Mouse (Mus musculus) frontal cortex, postnatal 36 days (tissue): ENCODE measurements at regions not wholly inside any gene's neighbourhood (a gene's known extent, or its start where the extent isn't known, plus 50 kb on each side); places are given as distances from the start of the nearest gene placed in this dataset.

Experiments
- DNase-seq, 2 experiments: peaks; one replicate each; pipeline ENCODE4 v3.0.0; 2022; ENCODE audit warnings: low spot score in 2 of 2

- no peak for DNase-seq
Measured at GRCm38 (mm10) chr2:128431751-128432150, 159.3 kb upstream of the Spdye4c start.

- DNase-seq = no peak
Measured at GRCm38 (mm10) chr2:128432741-128433140, 158.3 kb upstream of the Spdye4c start.

- no peak for DNase-seq
Measured at GRCm38 (mm10) chr2:128433553-128434081, 157.4 kb upstream of the Spdye4c start.

- DNase-seq = no peak
Measured at GRCm38 (mm10) chr2:128434200-128434977, 156.6 kb upstream of the Spdye4c start.

- no peak for DNase-seq
Measured at GRCm38 (mm10) chr2:128436378-128436777, 154.6 kb upstream of the Spdye4c start.

- no peak for DNase-seq
Measured at GRCm38 (mm10) chr2:128437698-128438097, 153.3 kb upstream of the Spdye4c start.

GRCm38 (mm10) chr2:128438161-128438822 is 152.7 kb upstream of the Spdye4c start:
- DNase-seq = no peak

- no peak for DNase-seq
Measured at GRCm38 (mm10) chr2:128438897-128439296, 152.1 kb upstream of the Spdye4c start.

- DNase-seq = no peak
Measured at GRCm38 (mm10) chr2:128444599-128445011, 146.4 kb upstream of the Spdye4c start.

- DNase-seq = no peak
Measured at GRCm38 (mm10) chr2:128445443-128445842, 145.6 kb upstream of the Spdye4c start.

GRCm38 (mm10) chr2:128449294-128449693 is 141.7 kb upstream of the Spdye4c start:
- no peak for DNase-seq

- no peak for DNase-seq
Measured at GRCm38 (mm10) chr2:128450045-128450444, 141.0 kb upstream of the Spdye4c start.

GRCm38 (mm10) chr2:128451554-128452239 is 139.3 kb upstream of the Spdye4c start:
- DNase-seq = no peak

GRCm38 (mm10) chr2:128452582-128452981 is 138.4 kb upstream of the Spdye4c start:
- DNase-seq = no peak

- no peak for DNase-seq
Measured at GRCm38 (mm10) chr2:128454509-128454908, 136.5 kb upstream of the Spdye4c start.

GRCm38 (mm10) chr2:128457591-128458209 is 133.3 kb upstream of the Spdye4c start:
- peak in 1 of 2 experiments; percentile 12 for DNase-seq

GRCm38 (mm10) chr2:128465214-128465984 is 125.6 kb upstream of the Spdye4c start:
- DNase-seq = peak; percentile 7 to 18

GRCm38 (mm10) chr2:128467490-128468245 is 123.3 kb upstream of the Spdye4c start:
- peak in 1 of 2 experiments; percentile 12 for DNase-seq

- no peak for DNase-seq
Measured at GRCm38 (mm10) chr2:128468323-128468722, 122.7 kb upstream of the Spdye4c start.

- no peak for DNase-seq
Measured at GRCm38 (mm10) chr2:128470351-128470750, 120.7 kb upstream of the Spdye4c start.
